Mouse (Mus musculus) lung, postnatal 0 days (tissue): ENCODE data around the gene Clybl. TPM values are rescaled to one million over a fixed set of nuclear protein-coding genes. Genes with fewer than 3 reads are reported as not detected.

Experiments
- ATAC-seq: fragments of 200-750 bp; cut with Nextera tagmentation; 2 replicates; pipeline ENCODE4 v1.8.0; 2017; ENCODE audit warnings: moderate library complexity
- DNase-seq: peaks from one replicate; pipeline ENCODE4 v3.0.0-alpha.2; 2016; ENCODE audit warnings: low spot score
- H3K27ac ChIP-seq: fragments of 300-500 bp; sonication (generic); 2 replicates; pipeline ENCODE4 v1.5.1; 2014; ENCODE audit warnings: antibody characterized with exemption, mild to moderate bottlenecking, low read length, mixed read lengths
- H3K27me3 ChIP-seq: fragments of 300-500 bp; sonication (generic); replicated peaks from 2 replicates; pipeline ENCODE4 v1.6.1; 2014; ENCODE audit warnings: low read length, mixed read lengths; ENCODE audit not compliant: insufficient read depth
- H3K36me3 ChIP-seq: fragments of 300-500 bp; sonication (generic); 2 replicates; pipeline ENCODE4 v1.6.1; 2014; ENCODE audit warnings: low read length, mixed read lengths; ENCODE audit not compliant: insufficient read depth
- H3K4me1 ChIP-seq: fragments of 300-500 bp; sonication (generic); 2 replicates; pipeline ENCODE4 v1.6.1; 2014; ENCODE audit warnings: antibody characterized with exemption, low read depth, low read length, mixed read lengths; ENCODE audit not compliant: insufficient read depth
- H3K4me2 ChIP-seq: fragments of 300-500 bp; sonication (generic); replicated peaks from 2 replicates; pipeline ENCODE4 v1.6.1; 2014; ENCODE audit warnings: low read depth, mild to moderate bottlenecking, low read length, moderate library complexity, mixed read lengths
- H3K4me3 ChIP-seq: fragments of 300-500 bp; sonication (generic); 2 replicates; pipeline ENCODE4 v1.5.1; 2014; ENCODE audit warnings: low read depth, low read length
- H3K9ac ChIP-seq: fragments of 300-500 bp; sonication (generic); replicated peaks from 2 replicates; pipeline ENCODE4 v1.6.1; 2014; ENCODE audit warnings: low read depth, mild to moderate bottlenecking
- H3K9me3 ChIP-seq: fragments of 300-500 bp; sonication (generic); 2 replicates; pipeline ENCODE4 v1.6.1; 2016; ENCODE audit warnings: low read length, mixed read lengths
- CTCF ChIP-seq: IDR thresholded peaks from 2 replicates; pipeline ENCODE4 v1.5.1; 2016; ENCODE audit warnings: antibody characterized with exemption, mild to moderate bottlenecking
- EP300 ChIP-seq: IDR thresholded peaks from 2 replicates; pipeline ENCODE4 v1.6.1; 2016; ENCODE audit warnings: antibody characterized with exemption, mild to moderate bottlenecking, control low read depth
- WGBS: fragments of 180-500 bp; shearing (Covaris S2); extraction: QIAGEN DNeasy Blood & Tissue Kit; methylation state at CpG from one replicate; pipeline ENCODE4 v1.1.7; 2014; 5-methylcytosine and 5-hydroxymethylcytosine counted together
- polyA plus RNA-seq: library from polyadenylated mRNA; unstranded; fragments of >200 nt; fragmentation: Nextera tagmentation; extraction: Ambion mirVana; gene quantifications from 2 replicates; pipeline ENCODE4 v1.2.1, GENCODE M21; 2015

Gene Clybl
- polyA plus RNA-seq, 1 experiment from 2014 or later = 9.2 TPM

GRCm38 (mm10) chr14:122375070-122375811 is 193.7 kb downstream of the Clybl start:
- WGBS = 55% methylated on average over 12 of the region's 12 CpGs

GRCm38 (mm10) chr14:122376482-122377143 is 195.1 kb downstream of the Clybl start:
- H3K27ac ChIP-seq = no peak overlapping the region
- H3K4me3 ChIP-seq = no peak overlapping the region
- ATAC-seq (no peak), DNase-seq (no peak)
- 60% methylated on average over 9 of the region's 9 CpGs for WGBS
- no peaks in the 10 kb centered on the region for H3K9me3 ChIP-seq
- H3K4me1 ChIP-seq = no peaks in the 10 kb centered on the region
- H3K9ac ChIP-seq = no peak overlapping the region
- H3K27me3 ChIP-seq = no peaks in the 10 kb centered on the region
- no peak for TF ChIP-seq CTCF
- no peak for TF ChIP-seq EP300
- H3K4me2 ChIP-seq = no peak overlapping the region
- H3K36me3 ChIP-seq = no peaks in the 10 kb centered on the region

More at GRCm38 (mm10) chr14:122375070-122375811, 193.7 kb downstream of the Clybl start:
- Histone ChIP-seq H3K9ac (no peak overlapping the region), H3K27ac (no peak overlapping the region), H3K9me3 (no peaks in the 10 kb centered on the region), H3K4me1 (no peaks in the 10 kb centered on the region), H3K4me2 (no peak overlapping the region), H3K27me3 (no peaks in the 10 kb centered on the region), H3K36me3 (no peaks in the 10 kb centered on the region), H3K4me3 (no peak overlapping the region)
- ATAC-seq = no peak
- DNase-seq = no peak
- no peak for TF ChIP-seq EP300
- TF ChIP-seq CTCF = no peak

- ATAC-seq (no peak), DNase-seq (no peak)
- WGBS = 83% methylated on average over 6 of the region's 6 CpGs
- Histone ChIP-seq H3K9me3 (no peaks in the 10 kb centered on the region), H3K36me3 (no peaks in the 10 kb centered on the region), H3K27me3 (no peaks in the 10 kb centered on the region), H3K27ac (no peak overlapping the region), H3K4me1 (no peaks in the 10 kb centered on the region), H3K4me3 (no peak overlapping the region), H3K9ac (no peak overlapping the region), H3K4me2 (no peak overlapping the region)
- TF ChIP-seq CTCF (no peak), EP300 (no peak)
Measured at GRCm38 (mm10) chr14:122377681-122378080, 196.2 kb downstream of the Clybl start.

GRCm38 (mm10) chr14:122379076-122379475 is 197.6 kb downstream of the Clybl start:
- ATAC-seq = no peak
- no peak overlapping the region for H3K9ac ChIP-seq
- 83% methylated on average over 9 of the region's 9 CpGs for WGBS
- no peak overlapping the region for H3K27ac ChIP-seq
- no peaks in the 10 kb centered on the region for H3K4me1 ChIP-seq
- H3K4me2 ChIP-seq = no peak overlapping the region
- no peak for DNase-seq
- no peaks in the 10 kb centered on the region for H3K9me3 ChIP-seq
- H3K27me3 ChIP-seq = no peaks in the 10 kb centered on the region
- no peak for TF ChIP-seq EP300
- no peak for TF ChIP-seq CTCF
- no peak overlapping the region for H3K4me3 ChIP-seq
- no peaks in the 10 kb centered on the region for H3K36me3 ChIP-seq

- Histone ChIP-seq H3K27ac (no peak overlapping the region), H3K36me3 (no peaks in the 10 kb centered on the region), H3K4me3 (no peak overlapping the region), H3K9ac (no peak overlapping the region), H3K4me1 (no peaks in the 10 kb centered on the region), H3K9me3 (no peaks in the 10 kb centered on the region), H3K4me2 (no peak overlapping the region), H3K27me3 (no peaks in the 10 kb centered on the region)
- 82% methylated on average over 5 of the region's 5 CpGs for WGBS
- TF ChIP-seq EP300 = no peak
- TF ChIP-seq CTCF = no peak
- DNase-seq (no peak), ATAC-seq (no peak)
Measured at GRCm38 (mm10) chr14:122379996-122380395, 198.5 kb downstream of the Clybl start.

GRCm38 (mm10) chr14:122380896-122381845 is 199.7 kb downstream of the Clybl start:
- 74% methylated on average over 15 of the region's 15 CpGs for WGBS
- TF ChIP-seq EP300 = no peak
- no peak for TF ChIP-seq CTCF
- Histone ChIP-seq H3K9me3 (no peaks in the 10 kb centered on the region), H3K4me2 (no peak overlapping the region), H3K36me3 (no peaks in the 10 kb centered on the region), H3K4me3 (no peak overlapping the region), H3K4me1 (no peaks in the 10 kb centered on the region), H3K9ac (no peak overlapping the region), H3K27ac (no peak overlapping the region), H3K27me3 (no peaks in the 10 kb centered on the region)
- ATAC-seq (no peak), DNase-seq (no peak)
